Mouse (Mus musculus) T-helper 1 cell (primary cell): ENCODE results near the gene Lypd6b.

ENCODE experiments used
- in situ Hi-C: fragments of 300-600 bp; cut with MboI, MseI; formaldehyde crosslinking; loops from one replicate; pipeline ENCODE4 v1.15.1; 2025; ENCODE audit warnings: high pct_unique_total_duplicates

Lypd6b gene

GRCm38 (mm10) chr2:49940372-49940771 is 152.9 kb downstream of the Lypd6b start:
- in situ Hi-C loops, result no loop called here

- in situ Hi-C loops, result no loop called here
Measured at GRCm38 (mm10) chr2:49942100-49942499, 154.6 kb downstream of the Lypd6b start.

- in situ Hi-C loops, result no loop called here
Measured at GRCm38 (mm10) chr2:49951681-49952080, 164.2 kb downstream of the Lypd6b start.

DNA sequence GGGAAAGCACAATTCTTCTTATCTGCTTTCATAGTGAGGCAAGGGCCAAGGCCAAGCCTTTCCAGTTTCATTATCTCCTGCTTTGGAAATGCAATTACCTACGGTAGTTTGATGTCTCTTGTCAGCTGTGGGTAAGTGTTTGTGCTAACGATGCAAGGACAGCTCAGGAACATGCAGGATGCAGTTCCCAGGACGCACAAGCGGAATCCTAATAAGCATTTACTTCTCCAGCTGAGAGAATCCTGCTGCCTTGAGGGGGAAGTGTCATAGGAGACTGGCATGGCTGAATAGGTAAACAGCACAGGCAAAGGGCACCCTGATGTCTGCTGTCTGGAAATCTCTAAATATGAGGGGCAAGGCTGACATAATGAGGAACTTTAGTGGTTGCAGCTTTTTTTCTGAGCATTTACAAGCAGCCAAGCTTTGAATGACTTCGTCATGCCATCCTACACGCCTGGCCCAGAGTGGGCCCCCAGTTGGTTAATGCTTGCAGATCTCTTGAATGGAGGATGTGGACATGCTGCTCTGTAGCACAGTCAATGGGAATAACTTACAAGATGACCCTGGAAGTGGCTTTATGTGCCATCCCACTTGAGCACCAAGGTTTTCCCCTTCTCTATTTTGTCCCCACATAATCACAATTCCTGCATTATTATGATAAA is 165.3 kb downstream of the Lypd6b start:
- in situ Hi-C loops, result no loop called here

DNA sequence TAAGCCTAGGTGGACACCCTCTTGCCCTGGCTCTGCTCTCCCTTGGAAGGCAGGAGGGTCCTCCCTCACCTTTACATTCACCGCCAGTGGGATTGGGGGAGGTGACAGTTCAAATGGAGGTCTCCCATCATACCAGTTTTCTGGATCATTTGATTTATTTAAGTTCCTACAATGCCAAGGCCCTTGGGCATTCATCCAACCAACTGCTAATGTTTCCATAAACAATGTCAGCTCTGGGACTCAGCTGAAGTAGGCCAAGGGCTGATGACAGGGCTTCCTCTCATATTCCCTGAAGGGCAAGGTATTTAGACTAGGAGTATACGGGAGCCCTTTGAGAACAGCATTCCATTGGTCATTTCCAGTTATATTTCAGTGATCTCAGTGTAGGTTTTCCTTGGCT is 170.0 kb downstream of the Lypd6b start:
- in situ Hi-C loops, result no loop called here

- in situ Hi-C loops, result no loop called here
Measured at GRCm38 (mm10) chr2:49961991-49962390, 174.5 kb downstream of the Lypd6b start.

- in situ Hi-C loops, result no loop called here
Measured at GRCm38 (mm10) chr2:49964899-49965298, 177.4 kb downstream of the Lypd6b start.

GRCm38 (mm10) chr2:49967748-49968147 is 180.3 kb downstream of the Lypd6b start:
- in situ Hi-C loops, result no loop called here

DNA sequence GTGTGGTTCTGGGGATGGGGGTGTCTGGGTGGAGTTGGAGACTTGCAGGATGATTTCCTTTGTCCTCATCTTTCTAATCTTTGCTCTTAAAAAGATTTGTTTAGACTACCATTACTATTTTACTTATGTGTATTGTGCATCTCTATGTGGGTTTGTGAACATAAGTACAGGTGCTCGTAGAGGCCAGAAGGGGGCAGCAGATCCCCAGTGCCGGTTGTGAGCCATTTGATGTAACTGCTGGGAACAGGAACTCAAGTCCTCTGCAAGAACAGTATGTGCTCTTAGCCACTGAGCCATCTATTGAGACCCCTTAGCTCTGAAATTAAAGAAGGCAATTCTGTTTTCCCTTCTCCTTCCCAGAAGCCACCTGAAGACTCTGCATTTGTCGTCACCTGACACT is 183.5 kb downstream of the Lypd6b start:
- in situ Hi-C loops, result no loop called here

- in situ Hi-C loops, result no loop called here
Measured at GRCm38 (mm10) chr2:49978606-49979005, 191.1 kb downstream of the Lypd6b start.

DNA sequence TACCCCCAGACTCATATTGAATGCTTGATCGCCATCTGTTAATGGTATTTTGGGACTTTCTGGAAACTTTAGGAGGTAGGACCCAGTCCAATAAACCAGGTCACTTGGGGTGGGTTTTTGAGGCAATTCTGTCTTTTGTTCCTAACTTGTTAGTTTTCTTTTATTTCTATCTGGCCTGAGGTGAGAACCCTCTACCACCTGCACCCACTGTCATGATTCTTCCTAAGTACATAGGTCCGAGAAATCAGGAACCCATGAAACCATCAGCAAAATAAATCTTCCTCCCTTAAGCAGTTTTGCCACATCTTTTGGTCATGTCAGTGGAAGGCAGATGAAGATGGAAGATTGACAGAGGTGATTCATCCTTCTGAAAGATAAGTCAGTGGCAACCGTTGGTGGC is 192.5 kb downstream of the Lypd6b start:
- in situ Hi-C loops, result no loop called here

DNA sequence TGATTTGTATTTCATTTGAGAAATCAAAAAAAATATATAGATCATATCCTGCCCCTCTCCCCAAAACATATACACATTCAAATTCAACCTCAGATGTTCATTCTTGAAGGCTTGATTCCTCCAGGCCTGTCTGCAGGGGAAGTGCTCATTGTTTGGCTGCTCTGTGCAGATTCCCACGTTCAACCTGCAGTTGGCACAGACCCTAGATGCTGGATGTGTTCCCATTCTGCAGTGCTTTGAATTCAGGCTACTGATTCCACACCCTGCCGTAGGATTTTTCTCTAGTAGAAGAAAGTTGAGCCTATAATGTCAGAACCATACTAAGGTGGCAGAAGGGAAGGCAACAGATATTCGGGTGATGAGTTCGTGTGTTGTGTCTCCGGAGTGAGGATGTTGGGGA is 195.5 kb downstream of the Lypd6b start:
- in situ Hi-C loops, result no loop called here

- in situ Hi-C loops, result no loop called here
Measured at GRCm38 (mm10) chr2:49984780-49985179, 197.3 kb downstream of the Lypd6b start.

DNA sequence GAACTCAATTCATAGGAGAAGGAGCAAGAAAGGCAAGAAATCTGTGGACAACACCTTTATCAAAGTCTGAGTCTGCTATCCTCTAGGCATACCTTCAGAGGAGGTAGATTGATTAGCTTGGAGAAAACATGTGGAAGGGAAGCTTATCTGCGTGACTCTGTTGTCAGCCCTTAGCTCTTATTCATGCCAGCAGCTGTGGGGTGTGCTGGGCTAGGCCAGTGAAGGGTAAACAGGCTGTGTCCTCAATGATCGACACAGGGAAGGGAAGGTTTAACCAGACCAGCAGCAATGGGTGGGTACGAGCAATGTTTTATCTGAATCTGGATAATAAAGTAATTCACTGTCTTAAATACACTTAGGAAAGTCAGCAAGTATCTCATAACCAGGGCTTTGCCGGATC is 208.4 kb downstream of the Lypd6b start:
- in situ Hi-C loops, result no loop called here

DNA sequence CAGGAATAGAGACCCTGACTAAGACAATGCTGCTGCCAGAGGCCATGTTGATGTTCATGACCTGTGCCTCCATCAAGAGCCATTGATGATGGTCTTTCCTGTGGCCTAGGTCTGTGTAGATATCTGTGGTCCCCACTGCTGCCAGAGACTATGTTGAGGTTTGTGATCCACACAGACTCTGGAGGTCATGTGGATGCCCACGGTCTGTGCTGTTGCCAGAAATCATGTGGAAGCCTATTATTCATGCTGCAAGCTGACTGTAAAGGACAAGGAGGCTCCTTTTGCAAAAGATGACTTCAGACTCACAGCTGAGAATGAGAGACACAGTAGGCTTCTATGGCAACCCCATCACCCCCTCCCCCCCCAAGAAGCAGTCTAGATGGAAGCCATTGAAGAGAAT is 209.7 kb downstream of the Lypd6b start:
- in situ Hi-C loops, result no loop called here
